Mouse (Mus musculus) stomach, postnatal 0 days (tissue): ENCODE measurements around the gene Akap3.

Source experiments
- CTCF ChIP-seq: IDR thresholded peaks from 2 replicates; pipeline ENCODE4 v1.5.1; 2016; ENCODE audit warnings: antibody characterized with exemption, low read depth, mild to moderate bottlenecking, moderate library complexity
- EP300 ChIP-seq: optimal IDR thresholded peaks from 2 replicates; pipeline ENCODE3; 2016; ENCODE audit warnings: antibody characterized with exemption

DNA sequence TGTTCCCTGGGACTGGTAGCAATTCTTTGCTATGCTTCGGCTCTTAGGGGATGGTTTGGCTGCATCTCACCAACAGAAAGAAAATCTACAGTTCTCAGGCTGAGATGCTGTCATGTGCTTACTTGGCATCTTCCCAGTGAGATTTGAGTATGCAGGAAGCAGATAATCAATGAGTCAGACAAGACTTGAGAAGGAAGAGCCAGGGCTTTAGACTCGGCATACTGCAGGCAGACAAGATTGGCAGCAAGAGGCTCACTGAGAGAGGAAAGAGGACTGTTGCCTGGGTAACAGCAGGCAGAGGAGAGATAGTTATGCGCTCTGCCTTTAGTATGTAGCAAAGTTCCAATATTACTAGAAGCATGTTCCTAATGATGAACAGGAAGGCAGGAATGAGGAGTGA is 29.8 kb upstream of the Akap3 start:
- no peak for TF ChIP-seq CTCF
- TF ChIP-seq EP300, result no peak
